Mouse (Mus musculus) spleen, adult 18-20 months (tissue): Measurements from ENCODE around the gene Tspan4.

Experiments used
- DNase-seq, 2 experiments: peaks; one replicate each; pipeline ENCODE4 v3.0.0; 2022; ENCODE audit warnings: mixed read lengths in 2 of 2

Tspan4 gene

DNA sequence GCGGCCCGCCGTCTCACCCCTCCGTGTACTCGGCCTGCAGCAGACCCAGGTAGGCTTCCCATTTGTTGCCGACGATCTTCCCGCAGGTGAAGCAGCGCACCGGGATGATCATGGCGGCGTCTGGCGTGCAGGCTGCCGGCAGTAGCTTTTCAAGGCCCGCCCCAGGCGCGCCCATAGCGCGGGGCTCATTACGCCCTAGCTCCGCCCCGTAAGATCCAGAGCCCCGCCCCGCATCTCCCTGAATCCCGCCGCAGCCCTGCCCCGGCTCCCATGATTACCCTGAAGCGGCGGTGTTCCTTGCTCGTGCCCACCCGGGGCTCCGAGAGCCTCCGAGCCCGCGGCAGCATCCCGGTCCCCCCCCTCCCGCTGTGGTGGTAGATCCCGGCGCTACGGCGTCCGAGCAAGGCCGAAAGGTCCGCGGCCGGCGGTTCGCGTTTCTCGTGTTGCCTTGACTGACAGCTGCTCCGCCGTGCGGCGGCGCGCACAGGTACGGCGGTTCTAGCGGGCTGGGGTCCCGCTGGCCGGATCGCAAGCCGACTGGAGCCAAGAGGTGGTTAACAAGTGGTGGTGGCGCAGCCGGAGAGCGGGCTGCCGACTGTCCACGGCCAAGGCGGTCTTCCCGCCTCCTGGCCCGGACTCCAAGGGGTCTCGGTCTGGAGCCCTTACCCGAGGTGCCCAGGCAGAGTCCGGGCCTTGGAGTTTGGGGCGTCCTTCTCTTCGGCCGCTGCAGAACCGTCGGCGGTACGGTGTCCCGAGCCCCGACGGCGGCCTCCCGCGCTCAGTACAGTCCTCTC lies at the start of gene Tspan4, which contains the start of gene Polr2l:
TSS of gene Tspan4 (plus strand) at position 230 of the 794 bp plus-strand sequence.
TSS of gene Polr2l (minus strand) at position 122 of the 794 bp plus-strand sequence.
- DNase-seq, result peak; percentile 74 to 84

DNA sequence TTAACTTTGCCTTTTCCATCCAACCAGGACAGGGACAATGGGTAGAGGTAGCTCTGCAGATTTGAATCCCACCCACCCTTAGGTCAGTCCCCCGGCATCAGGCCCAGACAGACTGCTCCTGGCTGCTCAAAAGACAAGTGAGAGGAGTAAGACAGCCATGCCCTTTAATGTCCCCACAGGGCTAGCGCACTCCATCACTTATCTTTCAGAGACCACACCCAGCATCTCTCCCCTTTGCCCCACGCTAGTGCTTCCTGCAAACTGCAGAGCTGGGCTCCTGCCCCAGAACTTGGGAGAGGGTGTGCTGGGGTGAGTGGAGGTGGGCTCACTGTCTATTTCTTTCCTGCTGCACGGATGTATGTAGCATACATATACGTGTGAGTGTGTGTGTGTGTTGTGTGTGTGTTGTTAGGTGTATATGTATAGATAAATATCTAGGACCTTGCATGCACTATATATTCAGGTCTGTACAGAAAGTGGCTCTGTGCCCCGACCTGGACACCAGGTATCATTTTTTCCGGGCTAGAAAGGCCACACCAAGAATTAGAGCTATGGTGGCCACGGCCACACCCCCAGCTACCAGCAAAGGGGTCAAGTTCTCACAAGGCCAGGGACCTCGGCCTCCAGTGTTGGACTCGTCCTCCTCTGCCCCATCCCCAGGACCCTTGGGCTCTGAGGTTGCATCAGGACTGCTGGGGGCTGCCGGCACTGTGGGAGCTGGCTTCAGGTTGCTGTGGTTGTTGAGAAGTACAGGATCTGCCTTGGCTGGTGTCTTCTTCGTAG lies 47.9 kb upstream of the Tspan4 start:
- DNase-seq, result no peak

GRCm38 (mm10) chr7:141428701-141429100 lies 46.3 kb upstream of the Tspan4 start:
- DNase-seq, result no peak

- DNase-seq, result no peak
These were observed 45.7 kb upstream of the Tspan4 start, which contains the start of gene Cend1 for GRCm38 (mm10) chr7:141429310-141429709. Gene Cend1, minus strand, starts transcription at chr7:141429491.

GRCm38 (mm10) chr7:141429840-141430584 lies 45.0 kb upstream of the Tspan4 start:
- DNase-seq, result no peak

DNA sequence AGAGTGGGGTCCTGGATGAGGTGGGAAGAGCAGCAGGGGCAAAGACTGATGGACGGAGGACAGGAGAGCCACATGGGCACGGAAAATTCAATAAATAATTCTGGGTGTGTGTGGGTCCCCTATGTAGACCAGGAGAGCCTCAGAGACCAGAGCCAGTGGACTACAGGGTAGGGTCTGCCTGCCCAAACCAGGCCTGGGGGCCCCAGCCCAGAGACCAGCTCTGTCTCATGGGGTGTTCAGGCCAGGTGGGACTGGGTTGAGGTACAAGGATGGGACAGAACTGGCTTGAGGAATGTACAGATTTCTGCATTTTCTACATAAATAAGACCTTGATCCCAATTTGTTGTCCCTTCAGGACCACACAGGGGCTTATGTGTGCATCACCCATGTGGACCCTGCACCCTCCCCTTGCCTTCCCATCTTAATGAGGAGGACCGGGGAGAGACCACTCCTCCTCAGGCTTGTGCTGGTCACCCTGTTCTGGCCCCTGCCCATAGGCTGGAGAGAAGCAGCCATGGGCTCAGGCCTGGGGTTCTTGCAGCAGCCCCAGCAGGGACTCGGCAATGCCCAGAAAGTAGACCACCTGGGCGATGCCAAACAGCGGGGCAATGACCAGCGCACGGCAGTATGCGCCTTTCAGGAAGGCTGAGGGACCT lies 44.3 kb upstream of the Tspan4 start:
- DNase-seq, result no peak

- DNase-seq, result no peak
These were observed 43.4 kb upstream of the Tspan4 start for GRCm38 (mm10) chr7:141431434-141432185.

DNA sequence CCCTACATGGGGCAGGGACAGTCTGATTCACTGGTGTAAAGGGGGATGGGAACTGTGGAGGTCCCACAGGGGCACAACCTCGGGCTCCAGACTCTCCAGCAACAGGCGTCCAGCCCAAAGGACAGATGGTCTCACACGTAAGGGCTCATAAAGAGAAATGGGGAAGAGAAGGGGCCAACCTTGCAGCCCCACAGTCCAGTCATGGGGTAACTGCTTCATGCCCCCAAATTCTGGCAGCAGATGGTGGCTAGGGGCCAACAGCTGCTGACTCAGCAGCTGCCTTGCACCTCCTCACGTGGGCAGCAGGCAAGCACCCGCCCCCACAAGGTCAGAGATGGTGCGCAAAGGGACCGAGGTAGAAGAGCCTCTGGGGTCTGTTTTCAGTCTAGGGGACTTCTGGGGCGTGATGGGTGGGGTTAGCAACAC lies 42.8 kb upstream of the Tspan4 start:
- no peak for DNase-seq

DNA sequence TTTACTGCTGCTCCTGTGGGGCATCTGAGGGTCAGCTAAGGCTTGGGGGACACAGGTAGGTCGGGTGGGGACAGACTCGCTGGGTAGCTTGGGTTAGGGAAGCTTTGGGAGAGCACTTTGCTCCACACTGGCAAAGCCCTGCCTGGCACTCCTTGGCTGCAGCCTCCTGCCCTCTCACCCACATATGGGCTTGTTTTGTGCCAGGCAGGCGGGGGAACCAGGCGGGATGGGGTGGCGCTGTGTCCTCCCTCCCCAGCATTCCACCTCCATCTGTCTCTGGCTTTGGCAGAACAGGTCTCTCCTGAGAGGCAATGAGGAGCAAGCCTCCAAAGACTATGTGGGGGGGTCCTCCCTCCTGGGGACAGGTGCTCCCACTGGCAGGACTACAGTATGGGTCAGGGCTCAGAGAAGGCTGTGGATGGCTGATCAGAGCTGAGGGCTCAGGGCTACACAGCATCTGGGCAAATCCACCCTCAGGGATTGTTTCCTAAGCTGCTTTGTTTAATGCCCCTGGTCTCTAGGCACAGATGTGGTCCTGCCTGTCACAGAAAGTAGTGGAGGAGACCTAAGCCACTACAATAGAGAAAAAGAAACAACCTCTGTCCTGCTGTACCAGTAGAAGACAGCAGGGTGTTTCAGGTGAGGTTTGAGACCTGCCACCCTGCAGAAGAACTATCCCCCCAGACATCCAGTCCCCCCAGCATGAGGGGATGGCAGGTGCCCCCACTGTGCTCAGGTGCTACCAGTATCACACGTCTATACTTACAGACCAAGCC lies 42.1 kb upstream of the Tspan4 start:
- no peak for DNase-seq

DNA sequence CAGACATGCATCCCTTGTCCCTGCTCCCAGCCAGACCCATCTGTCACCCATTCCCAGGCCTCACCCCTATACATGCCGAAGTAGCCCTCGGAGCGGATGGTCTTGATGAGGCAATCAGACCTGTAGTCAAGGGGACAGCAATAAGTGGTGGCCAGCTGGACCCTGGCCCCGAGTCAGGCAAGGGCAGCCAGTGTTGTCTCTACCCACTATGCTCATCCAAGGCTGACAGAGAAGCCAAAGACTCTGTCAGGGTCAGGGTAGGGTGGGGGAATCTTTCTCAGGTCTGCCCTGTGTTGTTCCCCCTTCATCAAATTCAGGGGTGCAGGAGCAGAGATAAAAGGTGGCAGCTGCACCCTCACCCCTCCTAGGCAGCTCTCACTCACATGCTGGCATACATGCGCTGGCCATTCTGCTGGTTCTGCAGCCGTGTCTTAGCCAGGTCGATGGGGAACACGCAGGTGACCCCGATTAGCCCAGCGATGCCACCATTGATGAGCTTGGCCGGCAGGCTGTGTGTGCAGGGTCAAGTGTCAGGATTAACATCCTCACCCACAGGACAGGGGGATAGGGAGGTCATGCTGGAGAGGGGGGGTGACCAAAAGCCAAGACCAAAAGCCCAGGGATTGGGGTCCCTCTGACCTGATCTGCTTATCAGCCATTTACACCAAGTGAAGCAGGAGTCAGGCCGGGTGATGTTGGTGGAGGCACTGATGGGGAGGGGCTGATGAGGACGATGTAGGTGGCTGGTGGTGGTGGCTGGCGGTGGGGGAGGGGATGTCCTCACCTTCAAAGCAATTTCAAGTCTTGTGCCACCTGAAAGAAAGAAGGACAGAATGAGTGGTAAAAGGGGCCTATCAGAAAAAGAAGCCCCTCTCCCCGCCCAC lies 41.3 kb upstream of the Tspan4 start:
- DNase-seq, result no peak

- DNase-seq, result no peak
These were observed 40.6 kb upstream of the Tspan4 start for GRCm38 (mm10) chr7:141434464-141434863.

DNA sequence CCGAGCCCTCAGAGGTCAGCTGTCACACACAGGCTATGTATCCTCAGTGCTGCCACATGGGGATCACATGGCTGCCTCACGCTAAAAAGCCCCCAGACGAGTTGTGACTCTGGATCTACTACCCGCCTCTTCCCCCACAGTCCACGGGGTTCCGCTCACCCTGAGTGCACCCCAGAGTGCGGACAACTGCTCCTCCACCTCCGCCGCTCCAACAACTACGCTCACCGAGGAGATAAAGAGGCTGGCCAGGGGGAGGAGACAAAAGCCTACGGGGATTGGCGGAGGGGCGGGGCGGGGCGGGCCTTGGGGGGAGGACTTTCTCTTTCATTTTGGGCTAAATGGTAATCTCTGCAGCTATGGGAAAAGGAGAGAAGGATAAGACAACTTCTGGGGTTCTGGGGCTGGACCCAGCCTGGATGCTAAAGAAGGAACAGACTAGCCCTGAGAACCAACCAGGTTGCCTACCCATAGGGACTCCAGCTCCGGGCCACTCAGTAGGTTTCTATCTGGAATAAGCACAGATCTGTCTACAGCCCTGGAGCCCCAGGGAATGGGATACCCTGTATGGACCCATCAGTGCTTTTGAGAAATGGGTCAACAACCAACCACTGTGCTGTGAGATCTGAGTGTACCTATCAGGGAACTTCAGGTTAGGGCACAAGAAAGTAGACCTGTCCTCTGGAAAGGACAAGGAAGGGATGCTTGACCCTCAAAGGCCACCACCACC lies 39.7 kb upstream of the Tspan4 start:
- DNase-seq, result peak; percentile 40 to 56

DNA sequence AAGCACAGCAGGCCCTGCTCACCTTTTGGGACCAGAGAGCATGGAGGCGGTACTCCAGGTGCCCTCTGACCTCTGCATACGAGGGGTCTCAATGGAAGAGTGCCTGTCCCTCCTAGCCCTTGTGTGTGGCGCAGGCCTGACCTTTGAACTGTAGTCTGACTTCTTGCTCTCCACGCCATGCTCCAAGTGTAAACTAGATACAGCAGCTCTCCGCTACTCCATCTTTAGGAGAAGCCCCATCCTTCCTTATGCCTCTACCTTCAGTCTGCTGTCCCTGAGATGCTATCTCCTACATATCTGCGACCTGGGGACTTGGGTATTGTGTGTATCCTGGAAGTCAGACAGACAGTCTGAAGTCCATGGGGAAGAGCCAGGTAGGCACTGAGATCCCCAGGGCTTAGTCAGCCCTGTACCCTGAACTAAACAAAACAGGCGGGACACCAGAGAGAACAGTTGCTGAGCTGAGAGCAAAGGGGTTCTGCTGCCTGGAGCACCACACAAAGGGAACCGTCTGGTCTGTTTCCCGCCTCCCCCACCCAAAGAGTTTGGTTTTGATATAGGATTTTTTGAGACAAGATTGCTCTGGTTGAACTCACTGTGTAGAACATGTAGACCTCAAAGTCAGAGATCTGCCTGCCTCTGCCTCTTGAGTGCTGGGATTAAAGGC lies 39.1 kb upstream of the Tspan4 start:
- no peak for DNase-seq

GRCm38 (mm10) chr7:141436523-141436892 lies 38.5 kb upstream of the Tspan4 start:
- DNase-seq, result no peak

DNA sequence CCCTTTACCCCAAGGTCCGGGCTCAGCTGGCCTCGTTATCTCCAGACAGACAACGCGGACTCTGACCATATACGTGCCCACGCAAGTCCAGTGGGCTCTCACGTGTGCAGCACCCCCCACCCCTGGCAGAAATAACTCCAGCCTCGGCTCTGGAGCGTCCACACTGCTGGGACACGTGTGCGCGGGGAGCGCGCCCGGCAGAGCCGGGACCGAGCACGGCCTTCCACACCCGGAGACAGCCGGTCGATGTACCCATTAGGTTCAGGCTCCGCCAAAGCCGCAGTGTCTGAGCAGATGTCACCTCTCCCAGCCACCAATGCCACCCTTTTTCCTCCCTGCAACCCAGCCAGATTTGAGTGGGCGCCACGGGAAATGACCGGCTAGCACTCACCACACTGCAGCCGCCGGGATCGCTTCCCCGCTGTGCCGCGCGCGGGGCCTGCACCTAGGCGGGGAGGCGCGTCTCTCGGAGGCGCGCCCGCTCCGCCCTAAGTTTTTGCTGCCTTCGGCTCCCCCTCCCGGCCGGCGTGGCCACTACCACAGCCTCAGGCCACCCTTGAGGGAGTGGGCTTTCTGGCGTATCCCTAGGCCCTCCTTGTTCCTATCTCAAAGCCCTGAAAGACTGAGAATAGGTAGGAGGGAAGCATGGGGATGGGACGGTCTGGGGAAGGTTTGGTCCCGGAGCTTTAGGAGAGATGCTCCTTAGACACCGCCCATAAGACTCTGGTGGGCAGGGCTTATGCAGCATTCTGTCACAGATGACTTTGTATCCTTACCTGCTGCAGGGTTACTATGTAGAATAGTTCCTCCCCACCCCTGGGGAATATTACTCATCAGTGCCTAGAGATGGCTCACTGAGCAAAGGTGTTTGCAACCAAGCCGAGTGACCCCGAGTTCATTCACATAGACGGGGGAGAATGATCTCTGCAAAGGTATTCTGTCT lies 37.6 kb upstream of the Tspan4 start, which contains the start of gene Slc25a22:
TSS of gene Slc25a22 (minus strand) at position 715 of the 943 bp plus-strand sequence.
- peak; percentile 73 to 83 for DNase-seq

GRCm38 (mm10) chr7:141438201-141438968 lies 36.7 kb upstream of the Tspan4 start:
- no peak for DNase-seq
